Mouse (Mus musculus) forebrain, embryonic 11.5 days (tissue): ENCODE measurements around the gene Amhr2. TPM values are rescaled to one million over a fixed set of nuclear protein-coding genes. Genes with fewer than 3 reads are reported as not detected.

Experiments used
- ATAC-seq: fragments of 200-750 bp; cut with Nextera tagmentation; replicated peaks from 2 replicates; pipeline ENCODE4 v1.8.0; 2017; ENCODE audit warnings: moderate TSS enrichment; ENCODE audit not compliant: low FRiP score
- DNase-seq: peaks from one replicate; pipeline ENCODE4 v3.0.0-alpha.2; 2017; ENCODE audit warnings: low spot score
- H3K27ac ChIP-seq: fragments of 300-500 bp; sonication (generic); 2 replicates; pipeline ENCODE4 v1.5.1; 2014; ENCODE audit warnings: low read depth, low read length
- H3K27me3 ChIP-seq: fragments of 300-500 bp; sonication (generic); 2 replicates; pipeline ENCODE4 v1.6.1; 2014; ENCODE audit warnings: mild to moderate bottlenecking, low read length, mixed read lengths; ENCODE audit not compliant: control insufficient read depth, insufficient read depth
- H3K36me3 ChIP-seq: fragments of 300-500 bp; sonication (generic); 2 replicates; pipeline ENCODE4 v1.6.1; 2014; ENCODE audit warnings: mild to moderate bottlenecking, low read length, moderate library complexity, mixed read lengths; ENCODE audit not compliant: control insufficient read depth, insufficient read depth
- H3K4me1 ChIP-seq: fragments of 300-500 bp; sonication (generic); replicated peaks from 2 replicates; pipeline ENCODE4 v1.6.1; 2014; ENCODE audit warnings: low read length, mixed read lengths; ENCODE audit not compliant: control insufficient read depth, insufficient read depth
- H3K4me2 ChIP-seq: fragments of 300-500 bp; sonication (generic); 2 replicates; pipeline ENCODE4 v1.6.1; 2014; ENCODE audit warnings: low read depth, mild to moderate bottlenecking, low read length, moderate library complexity, mixed read lengths; ENCODE audit not compliant: severe bottlenecking
- H3K4me3 ChIP-seq: fragments of 300-500 bp; sonication (generic); 2 replicates; pipeline ENCODE4 v1.5.1; 2014; ENCODE audit warnings: low read depth, low read length
- H3K9ac ChIP-seq: fragments of 300-500 bp; sonication (generic); 2 replicates; pipeline ENCODE4 v1.6.1; 2014; ENCODE audit warnings: low read length
- H3K9me3 ChIP-seq: fragments of 300-500 bp; sonication (generic); 2 replicates; pipeline ENCODE4 v1.6.1; 2016; ENCODE audit warnings: low read length, mixed read lengths; ENCODE audit not compliant: control insufficient read depth
- WGBS: fragments of 180-500 bp; shearing (Covaris S2); extraction: QIAGEN DNeasy Blood & Tissue Kit; methylation state at CpG from one replicate; pipeline ENCODE4 v1.1.7; 2014; 5-methylcytosine and 5-hydroxymethylcytosine counted together
- polyA plus RNA-seq: library from polyadenylated mRNA; unstranded; fragments of >200 nt; fragmentation: Nextera tagmentation; extraction: Ambion mirVana; gene quantifications from 2 replicates; pipeline ENCODE4 v1.2.1, GENCODE M21; 2014

The Amhr2 gene
- polyA plus RNA-seq, 1 experiment from 2014 or later, result 1.0 TPM

GRCm38 (mm10) chr15:102471295-102471645 is 26.1 kb downstream of the Amhr2 start:
- WGBS, result 1% methylated on average over 10 of the region's 10 CpGs
- H3K27ac ChIP-seq, result peak overlapping the region; percentile 96; the same call in 1 of the 2 replicates
- DNase-seq (no peak), ATAC-seq (no peak)
- H3K4me2 ChIP-seq, result peak overlapping the region; percentile 58
- H3K4me3 ChIP-seq, result peak overlapping the region; percentile 76
- peak overlapping the region; percentile 93 for H3K9ac ChIP-seq
- H3K27me3 ChIP-seq, result no peaks in the 10 kb centered on the region
- H3K36me3 ChIP-seq, result peaks cover 7% of the 10 kb centered on the region
- H3K4me1 ChIP-seq, result no peaks in the 10 kb centered on the region
- no peaks in the 10 kb centered on the region for H3K9me3 ChIP-seq

- DNase-seq, result no peak
- H3K36me3 ChIP-seq, result peaks cover 11% of the 10 kb centered on the region
Observed at GRCm38 (mm10) chr15:102471727-102472126, 26.6 kb downstream of the Amhr2 start.

DNA sequence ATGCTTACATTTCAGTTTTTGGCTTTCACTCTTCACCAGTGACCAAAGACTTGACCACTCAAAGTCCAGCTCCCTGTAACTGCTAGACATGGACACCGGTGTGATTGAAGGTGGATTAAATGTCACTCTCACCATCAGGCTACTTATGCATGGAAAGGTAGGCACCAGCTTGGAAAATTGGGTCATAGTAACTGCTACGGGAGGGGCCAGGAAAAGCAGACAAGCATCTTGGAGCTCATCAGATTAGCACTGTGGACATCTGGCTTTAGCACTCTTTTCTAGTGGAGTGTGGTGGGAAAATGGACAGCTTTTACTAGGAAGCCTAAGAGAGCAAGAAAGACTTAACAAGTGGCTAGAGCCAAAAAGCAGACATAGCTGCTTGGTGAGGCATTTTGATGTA is 28.1 kb downstream of the Amhr2 start:
- no peak overlapping the region for H3K27ac ChIP-seq
- 79% methylated on average over 2 of the region's 2 CpGs for WGBS
- DNase-seq (no peak), ATAC-seq (no peak)
- H3K27me3 ChIP-seq, result no peaks in the 10 kb centered on the region
- H3K4me1 ChIP-seq, result no peaks in the 10 kb centered on the region
- H3K9ac ChIP-seq, result no peak overlapping the region
- H3K9me3 ChIP-seq, result no peaks in the 10 kb centered on the region
- peaks cover 15% of the 10 kb centered on the region for H3K36me3 ChIP-seq
- H3K4me2 ChIP-seq, result no peak overlapping the region
- no peak overlapping the region for H3K4me3 ChIP-seq

More at GRCm38 (mm10) chr15:102471727-102472126, 26.6 kb downstream of the Amhr2 start:
- H3K9me3 ChIP-seq, result no peaks in the 10 kb centered on the region
- H3K4me3 ChIP-seq, result peak overlapping the region; percentile 76
- no peaks in the 10 kb centered on the region for H3K27me3 ChIP-seq
- ATAC-seq, result no peak
- no peak overlapping the region for H3K9ac ChIP-seq
- H3K27ac ChIP-seq, result no peak overlapping the region
- H3K4me2 ChIP-seq, result peak overlapping the region; percentile 58
- H3K4me1 ChIP-seq, result no peaks in the 10 kb centered on the region

DNA sequence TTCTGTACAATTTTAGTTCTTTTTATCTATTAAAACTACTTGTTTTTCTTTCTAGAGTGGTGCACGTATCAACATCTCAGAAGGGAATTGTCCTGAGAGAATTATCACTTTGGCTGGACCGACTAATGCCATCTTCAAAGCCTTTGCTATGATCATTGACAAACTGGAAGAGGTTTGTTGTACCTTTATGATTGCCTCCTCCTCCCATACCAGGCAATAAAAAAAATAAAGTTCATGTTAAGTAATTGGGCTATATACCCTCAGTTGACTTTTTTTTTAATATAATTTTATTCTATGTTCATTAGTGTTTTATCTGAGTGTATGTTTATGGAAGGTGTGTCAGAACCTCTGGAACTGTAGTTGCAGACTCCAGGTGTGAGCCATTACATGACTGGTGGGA is 29.4 kb downstream of the Amhr2 start:
- ATAC-seq (no peak), DNase-seq (no peak)
- H3K36me3 ChIP-seq, result peaks cover 21% of the 10 kb centered on the region
- H3K27ac ChIP-seq, result no peak overlapping the region
- no peaks in the 10 kb centered on the region for H3K27me3 ChIP-seq
- no peaks in the 10 kb centered on the region for H3K4me1 ChIP-seq
- H3K9ac ChIP-seq, result no peak overlapping the region
- H3K4me3 ChIP-seq, result no peak overlapping the region
- WGBS, result 97% methylated on average over 2 of the region's 2 CpGs
- no peak overlapping the region for H3K4me2 ChIP-seq
- no peaks in the 10 kb centered on the region for H3K9me3 ChIP-seq

DNA sequence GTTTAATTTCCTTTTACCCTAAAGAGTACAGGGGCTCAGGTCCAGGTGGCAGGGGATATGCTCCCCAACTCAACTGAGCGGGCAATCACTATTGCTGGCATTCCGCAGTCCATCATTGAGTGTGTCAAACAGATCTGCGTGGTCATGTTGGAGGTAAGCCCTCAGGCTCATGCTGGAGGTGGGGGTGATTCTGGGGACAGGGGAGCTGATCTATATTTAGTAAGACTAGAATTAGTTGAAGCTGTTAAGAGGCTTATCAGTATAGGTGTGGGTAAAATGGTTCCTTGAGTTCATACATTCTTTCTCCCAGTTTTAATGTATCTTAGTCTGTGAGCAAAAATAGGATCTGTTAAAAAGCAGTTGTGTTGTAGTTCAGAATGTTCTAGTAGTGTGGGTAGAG is 38.0 kb downstream of the Amhr2 start:
- H3K27ac ChIP-seq, result no peak overlapping the region
- H3K4me2 ChIP-seq, result no peak overlapping the region
- no peak overlapping the region for H3K4me3 ChIP-seq
- no peaks in the 10 kb centered on the region for H3K4me1 ChIP-seq
- peaks cover 31% of the 10 kb centered on the region for H3K36me3 ChIP-seq
- no peaks in the 10 kb centered on the region for H3K27me3 ChIP-seq
- whole genome bisulfite sequencing, result 95% methylated on average over 3 of the region's 3 CpGs
- H3K9me3 ChIP-seq, result no peaks in the 10 kb centered on the region
- no peak for ATAC-seq
- H3K9ac ChIP-seq, result no peak overlapping the region
- DNase-seq, result no peak

DNA sequence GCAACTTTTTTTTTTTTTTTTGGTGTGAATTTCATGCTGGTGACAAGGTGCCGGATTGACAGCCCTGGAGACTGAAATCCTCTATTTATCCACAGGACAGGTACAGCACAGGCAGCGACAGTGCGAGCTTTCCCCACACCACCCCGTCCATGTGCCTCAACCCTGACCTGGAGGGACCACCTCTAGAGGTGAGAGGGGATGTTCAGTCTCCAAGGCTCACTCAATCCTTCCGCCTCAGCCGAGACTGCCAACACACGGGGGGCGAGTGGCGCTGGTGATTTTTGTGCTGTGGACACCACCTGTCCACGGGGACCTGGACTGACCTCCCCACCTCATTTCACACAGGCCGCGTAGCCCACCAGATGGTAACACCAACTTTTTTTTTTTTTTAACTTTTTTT is 40.7 kb downstream of the Amhr2 start:
- no peak overlapping the region for H3K27ac ChIP-seq
- no peaks in the 10 kb centered on the region for H3K4me1 ChIP-seq
- WGBS, result 93% methylated on average over 12 of the region's 12 CpGs
- no peak overlapping the region for H3K4me3 ChIP-seq
- no peak overlapping the region for H3K4me2 ChIP-seq
- no peaks in the 10 kb centered on the region for H3K27me3 ChIP-seq
- ATAC-seq (no peak), DNase-seq (no peak)
- no peak overlapping the region for H3K9ac ChIP-seq
- H3K9me3 ChIP-seq, result no peaks in the 10 kb centered on the region
- H3K36me3 ChIP-seq, result peaks cover 39% of the 10 kb centered on the region

DNA sequence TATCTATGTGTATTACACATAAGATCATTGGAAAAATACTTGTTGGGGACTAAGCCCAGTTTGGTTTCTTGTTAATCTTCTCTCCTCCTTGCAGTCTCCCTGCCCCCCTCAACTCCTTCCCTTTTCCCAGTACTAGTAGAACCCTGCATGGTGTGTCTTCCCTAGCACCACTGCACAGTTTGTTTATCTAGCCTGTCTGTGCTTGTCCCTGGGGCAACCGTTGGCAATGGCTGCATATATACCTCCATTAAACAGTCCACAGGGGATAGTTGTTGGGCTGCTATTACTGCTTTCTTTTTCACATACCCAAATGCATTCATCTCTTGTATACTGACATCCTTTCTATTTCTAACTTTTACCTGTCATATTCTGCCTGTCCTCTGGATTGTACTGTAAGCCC is 42.5 kb downstream of the Amhr2 start:
- peaks cover 37% of the 10 kb centered on the region for H3K36me3 ChIP-seq
- 83% methylated on average over 1 of the region's 1 CpGs for WGBS
- no peak overlapping the region for H3K4me2 ChIP-seq
- H3K4me3 ChIP-seq, result no peak overlapping the region
- H3K9me3 ChIP-seq, result no peaks in the 10 kb centered on the region
- ATAC-seq (no peak), DNase-seq (no peak)
- H3K27me3 ChIP-seq, result no peaks in the 10 kb centered on the region
- H3K9ac ChIP-seq, result no peak overlapping the region
- H3K27ac ChIP-seq, result no peak overlapping the region
- no peaks in the 10 kb centered on the region for H3K4me1 ChIP-seq

DNA sequence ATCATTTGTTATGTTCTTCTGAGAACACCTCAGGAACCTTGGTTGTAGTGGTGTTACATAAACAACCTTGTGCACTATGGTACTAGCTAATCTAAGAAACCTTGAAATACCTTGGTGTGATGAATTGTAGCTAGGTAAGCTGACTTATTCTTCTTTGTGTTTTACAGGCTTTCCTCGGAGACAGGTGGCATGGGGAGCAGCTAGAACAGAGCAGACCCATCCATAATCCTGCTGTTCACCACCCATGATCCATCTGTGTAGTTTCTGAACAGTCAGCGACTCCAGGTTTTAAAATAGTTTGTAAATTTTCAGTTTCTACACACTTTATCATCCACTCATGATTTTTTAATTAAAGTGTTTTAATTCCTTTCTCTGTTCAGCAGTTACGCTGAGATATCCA is 53.2 kb downstream of the Amhr2 start:
- Histone ChIP-seq H3K27me3 (no peaks in the 10 kb centered on the region), H3K4me3 (no peak overlapping the region), H3K4me1 (no peaks in the 10 kb centered on the region), H3K4me2 (no peak overlapping the region), H3K27ac (no peak overlapping the region), H3K36me3 (peaks cover 20% of the 10 kb centered on the region), H3K9me3 (no peaks in the 10 kb centered on the region), H3K9ac (no peak overlapping the region)
- DNase-seq (no peak), ATAC-seq (no peak)
- WGBS, result 92% methylated on average over 3 of the region's 3 CpGs

DNA sequence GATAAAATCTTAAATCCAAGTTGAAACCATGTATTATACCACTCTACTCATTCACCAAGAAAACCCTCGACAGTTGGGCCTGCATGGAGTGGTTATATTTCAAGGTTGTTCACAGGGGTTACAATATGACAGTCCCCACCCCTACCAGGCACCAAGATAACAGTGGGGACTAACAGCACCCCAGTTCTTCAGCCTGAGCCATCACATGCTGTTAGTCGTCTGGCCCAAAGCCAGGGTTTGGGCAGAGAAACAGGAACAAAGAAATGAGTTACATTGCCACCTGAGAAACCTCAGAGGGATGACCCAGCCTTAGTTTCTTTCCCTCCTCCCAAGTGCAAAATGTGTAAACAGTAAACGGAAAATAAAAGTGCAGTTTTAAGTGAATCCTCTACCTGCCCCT is 54.2 kb downstream of the Amhr2 start:
- no peak overlapping the region for H3K27ac ChIP-seq
- ATAC-seq, result no peak
- H3K9me3 ChIP-seq, result no peaks in the 10 kb centered on the region
- H3K27me3 ChIP-seq, result no peaks in the 10 kb centered on the region
- no peak overlapping the region for H3K9ac ChIP-seq
- peaks cover 22% of the 10 kb centered on the region for H3K36me3 ChIP-seq
- DNase-seq, result no peak
- no peaks in the 10 kb centered on the region for H3K4me1 ChIP-seq
- H3K4me3 ChIP-seq, result no peak overlapping the region
- H3K4me2 ChIP-seq, result no peak overlapping the region
- 78% methylated on average over 3 of the region's 3 CpGs for WGBS
